34 mouse cellular contexts compared by ENCODE assay signal in the genomic region with DNA sequence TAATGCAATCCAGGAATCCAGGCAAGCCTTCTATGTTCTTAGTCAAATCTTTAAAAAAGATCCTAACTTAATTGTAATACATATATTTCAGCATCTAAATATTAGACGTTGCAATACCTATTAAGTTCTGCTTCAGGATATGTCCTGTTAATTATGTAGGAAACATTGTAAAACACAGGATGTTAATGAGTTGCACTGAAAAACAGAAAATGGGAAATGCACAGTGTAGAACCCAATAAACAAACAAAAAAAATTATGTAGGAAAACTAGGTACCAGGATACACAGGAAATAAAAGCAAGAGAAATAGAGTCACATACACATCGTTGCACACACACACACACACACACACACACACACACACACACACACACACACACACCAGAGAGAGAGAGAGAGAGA.
"Had no signal": no experiment of that assay in that cellular context is flagged by ENCODE, and none has a peak within 500 bp of the region (broad histone marks: within the 10 kb centered on the region; RNA-seq: fewer than 3 reads in every experiment).

No protein-coding gene starts in this region.

- H3K9ac ChIP-seq: heart, embryonic 12.5 days; heart, embryonic 13.5 days; heart, embryonic 15.5 days; hindbrain, embryonic 12.5 days; hindbrain, embryonic 13.5 days; hindbrain, embryonic 14.5 days; hindbrain, embryonic 15.5 days; kidney, embryonic 15.5 days had no signal

- H3K27ac ChIP-seq: heart, embryonic 10.5 days; heart, embryonic 13.5 days; heart, embryonic 15.5 days; hindbrain, embryonic 10.5 days; hindbrain, embryonic 12.5 days; hindbrain, embryonic 13.5 days; hindbrain, embryonic 14.5 days; hindbrain, embryonic 15.5 days; hindbrain, postnatal 0 days; kidney, embryonic 15.5 days; kidney, postnatal 0 days; layer of hippocampus, adult 2 months had no signal

- H3K4me2 ChIP-seq: heart, embryonic 11.5 days; heart, embryonic 12.5 days; heart, embryonic 13.5 days; heart, embryonic 15.5 days; hindbrain, embryonic 12.5 days; hindbrain, embryonic 13.5 days; hindbrain, embryonic 14.5 days; hindbrain, embryonic 15.5 days; kidney, embryonic 15.5 days had no signal

- H3K27me3 ChIP-seq: heart, embryonic 12.5 days; heart, embryonic 13.5 days; heart, embryonic 15.5 days; hindbrain, embryonic 12.5 days; hindbrain, embryonic 13.5 days; hindbrain, embryonic 15.5 days; kidney, embryonic 15.5 days had no signal

- H3K9me3 ChIP-seq: heart, embryonic 10.5 days; heart, embryonic 12.5 days; heart, embryonic 13.5 days; heart, embryonic 15.5 days; hindbrain, embryonic 10.5 days; hindbrain, embryonic 12.5 days; hindbrain, embryonic 13.5 days; hindbrain, embryonic 15.5 days; kidney, embryonic 15.5 days had no signal

- DNase-seq: heart, postnatal 10 days; heart, postnatal 14 days; heart, postnatal 36 days; heart, postnatal 4 days; kidney, adult 11 months; kidney, adult 18-20 months; kidney, adult 2 months; kidney, adult 8-10 months; kidney, adult 9 months; kidney, postnatal 10 days; kidney, postnatal 14 days; kidney, postnatal 25 days; kidney, postnatal 36 days; kidney, postnatal 4 days; layer of hippocampus, adult 9-11 months; layer of hippocampus, postnatal 36 days had no signal

- H3K4me3 ChIP-seq: heart, embryonic 10.5 days; heart, embryonic 12.5 days; heart, embryonic 13.5 days; heart, embryonic 15.5 days; hindbrain, embryonic 10.5 days; hindbrain, embryonic 12.5 days; hindbrain, embryonic 13.5 days; hindbrain, embryonic 15.5 days; kidney, embryonic 15.5 days; layer of hippocampus, adult 2 months had no signal

- H3K36me3 ChIP-seq: heart, embryonic 10.5 days; heart, embryonic 12.5 days; heart, embryonic 13.5 days; heart, embryonic 15.5 days; hindbrain, embryonic 10.5 days; hindbrain, embryonic 12.5 days; hindbrain, embryonic 13.5 days; hindbrain, embryonic 15.5 days; kidney, embryonic 15.5 days had no signal

- H3K4me1 ChIP-seq: heart, embryonic 10.5 days; heart, embryonic 12.5 days; heart, embryonic 13.5 days; heart, embryonic 15.5 days; hindbrain, embryonic 10.5 days; hindbrain, embryonic 12.5 days; hindbrain, embryonic 13.5 days; hindbrain, embryonic 15.5 days; kidney, embryonic 15.5 days had no signal

- ATAC-seq: hindbrain, embryonic 16.5 days; hindbrain, postnatal 0 days; inflammation-experienced regulatory T-cells, adult 6 months; intestine, embryonic 16.5 days; intestine, postnatal 0 days had no signal
